Mouse (Mus musculus) olfactory bulb, adult 2 months (tissue): ENCODE data around the gene Szrd1.

Experiments
- CTCF ChIP-seq: fragments of 200-500 bp; IDR thresholded peaks from 2 replicates; pipeline ENCODE4 v1.5.1; 2012; ENCODE audit warnings: low read depth, mild to moderate bottlenecking, low read length, moderate library complexity; ENCODE audit not compliant: insufficient read depth
- POLR2A ChIP-seq: fragments of 200-500 bp; IDR thresholded peaks from 2 replicates; pipeline ENCODE4 v1.6.1; 2012; ENCODE audit warnings: mild to moderate bottlenecking, low read depth, low read length, moderate library complexity; ENCODE audit not compliant: insufficient read depth

DNA sequence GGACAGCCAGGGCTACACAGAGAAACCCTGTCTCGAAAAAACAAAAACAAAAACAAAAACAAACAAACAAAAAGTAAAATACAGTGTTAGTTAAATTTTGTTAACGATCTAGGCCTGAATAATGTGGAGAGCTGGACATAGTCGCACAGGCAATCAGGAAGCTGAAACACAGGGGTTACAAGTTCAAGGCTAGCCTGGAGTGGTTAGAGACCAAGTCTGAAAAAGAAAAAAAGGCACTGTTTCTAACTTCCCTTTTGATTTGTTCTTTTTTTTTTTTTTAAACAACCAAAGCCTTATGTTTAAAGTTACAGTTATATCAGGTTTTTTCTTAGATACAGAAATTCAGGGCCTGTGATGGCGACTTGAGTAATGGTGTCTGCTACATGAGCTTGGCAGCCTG lies 20.6 kb upstream of the Szrd1 start:
- TF ChIP-seq POLR2A (no peak), CTCF (no peak)
